Mouse (Mus musculus): ENCODE measurements around the gene Ivd. TPM values are rescaled to one million over a fixed set of nuclear protein-coding genes. Genes with fewer than 3 reads are reported as not detected.
A peak's percentile ranks its signal among the peaks of the same experiment; 100 is the strongest.

Gene Ivd
- total RNA-seq (2021) = 10 to 100 TPM; 50.7 to 57.6 TPM

- peak; percentile 92 for DNase-seq
- intact Hi-C loops (cut with DNase I) = no loop called here
Measured at GRCm38 (mm10) chr2:118861454-118862339, at the start of gene Ivd. Ivd (plus strand) TSS chr2:118861954.

- intact Hi-C loops (cut with DNase I) = no loop called here
- no peak for DNase-seq
Measured at GRCm38 (mm10) chr2:118812724-118813123, 49.0 kb upstream of the Ivd start.

- DNase-seq = peak; percentile 93
- intact Hi-C loops (cut with DNase I) = no loop called here
Measured at GRCm38 (mm10) chr2:118813981-118814836, 47.5 kb upstream of the Ivd start, which contains the start of gene Knstrn. Knstrn (plus strand) TSS chr2:118814003.

- intact Hi-C loops (cut with DNase I) = no loop called here
- DNase-seq = no peak
Measured at GRCm38 (mm10) chr2:118822800-118823199, 39.0 kb upstream of the Ivd start.

GRCm38 (mm10) chr2:118824396-118824795 lies 37.4 kb upstream of the Ivd start:
- no peak for DNase-seq
- intact Hi-C loops (cut with DNase I) = no loop called here

- no peak for DNase-seq
- intact Hi-C loops (cut with DNase I) = no loop called here
Measured at GRCm38 (mm10) chr2:118829096-118829495, 32.7 kb upstream of the Ivd start.

- DNase-seq = no peak
- intact Hi-C loops (cut with DNase I) = no loop called here
Measured at GRCm38 (mm10) chr2:118834061-118834460, 27.7 kb upstream of the Ivd start.

- no peak for DNase-seq
- intact Hi-C loops (cut with DNase I) = no loop called here
Measured at GRCm38 (mm10) chr2:118835115-118835514, 26.6 kb upstream of the Ivd start.

GRCm38 (mm10) chr2:118838330-118838729 lies 23.4 kb upstream of the Ivd start:
- intact Hi-C loops (cut with DNase I) = no loop called here
- DNase-seq = no peak

- intact Hi-C loops (cut with DNase I) = no loop called here
Measured at GRCm38 (mm10) chr2:118841186-118841585, 20.6 kb upstream of the Ivd start.

GRCm38 (mm10) chr2:118841774-118842173 lies 20.0 kb upstream of the Ivd start:
- intact Hi-C loops (cut with DNase I) = no loop called here
- no peak for DNase-seq

More at GRCm38 (mm10) chr2:118841186-118841585, 20.6 kb upstream of the Ivd start:
- no peak for DNase-seq

- intact Hi-C loops (cut with DNase I) = no loop called here
- no peak for DNase-seq
Measured at GRCm38 (mm10) chr2:118844427-118844826, 17.3 kb upstream of the Ivd start.

GRCm38 (mm10) chr2:118846246-118846645 lies 15.5 kb upstream of the Ivd start:
- peak; percentile 87 for DNase-seq
- intact Hi-C loops (cut with DNase I) = no loop called here

- intact Hi-C loops (cut with DNase I) = no loop called here
Measured at GRCm38 (mm10) chr2:118851756-118852155, 10.0 kb upstream of the Ivd start.

GRCm38 (mm10) chr2:118862340-118862675 lies 554 bp downstream of the Ivd start:
- intact Hi-C loops (cut with DNase I) = no loop called here
- DNase-seq = no peak

More at GRCm38 (mm10) chr2:118851756-118852155, 10.0 kb upstream of the Ivd start:
- DNase-seq = no peak

GRCm38 (mm10) chr2:118870601-118871000 lies 8.8 kb downstream of the Ivd start:
- intact Hi-C loops (cut with DNase I) = no loop called here
- DNase-seq = no peak

GRCm38 (mm10) chr2:118871032-118871431 lies 9.3 kb downstream of the Ivd start:
- DNase-seq = no peak
- intact Hi-C loops (cut with DNase I) = no loop called here

- intact Hi-C loops (cut with DNase I) = no loop called here
- no peak for DNase-seq
Measured at GRCm38 (mm10) chr2:118873018-118873417, 11.3 kb downstream of the Ivd start.

- no peak for DNase-seq
- intact Hi-C loops (cut with DNase I) = no loop called here
Measured at GRCm38 (mm10) chr2:118873890-118874430, 12.2 kb downstream of the Ivd start.

GRCm38 (mm10) chr2:118875316-118875715 lies 13.6 kb downstream of the Ivd start:
- intact Hi-C loops (cut with DNase I) = loop anchor here (5.0 kb wide), 1 partner anchor 408 kb away; no protein-coding TSS in a partner anchor
- DNase-seq = no peak

GRCm38 (mm10) chr2:118876453-118876852 lies 14.7 kb downstream of the Ivd start:
- no peak for DNase-seq
- intact Hi-C loops (cut with DNase I) = loop anchor here (5.0 kb wide), 1 partner anchor 409 kb away; no protein-coding TSS in a partner anchor
